Mouse (Mus musculus) yolk sac, embryonic 10.5 days (tissue): ENCODE results near the gene Stat6.

ENCODE experiments used
- DNase-seq: peaks from one replicate; pipeline ENCODE4 v3.0.0-alpha.2; 2017; ENCODE audit warnings: low spot score

Gene Stat6

DNA sequence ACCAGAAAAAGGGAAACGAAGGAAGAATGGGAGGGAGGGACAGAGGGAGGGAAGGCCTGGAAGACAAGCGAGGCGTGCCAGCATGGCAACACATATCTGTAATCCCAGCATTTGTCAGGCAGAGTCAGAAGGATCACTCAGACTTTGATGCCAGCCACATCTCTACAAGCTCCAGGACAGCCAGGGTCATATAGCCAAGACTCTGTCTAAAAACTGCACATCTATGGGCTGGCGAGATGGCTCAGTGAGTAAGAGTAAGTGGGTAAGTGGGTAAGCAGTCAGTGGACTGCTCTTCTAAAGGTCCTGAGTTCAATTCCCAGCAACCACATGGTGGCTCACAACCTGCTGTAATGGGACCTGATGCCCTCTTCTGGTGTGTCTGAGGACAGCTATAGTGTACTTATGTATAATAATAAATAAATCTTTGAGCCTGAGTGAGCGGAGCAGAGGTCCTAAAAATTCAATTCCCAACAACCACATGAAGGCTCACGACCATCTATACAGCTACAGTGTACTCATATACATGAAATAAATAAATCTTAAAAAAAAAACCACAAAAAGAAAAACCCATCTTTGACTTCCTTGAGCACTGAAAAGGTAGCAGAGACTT lies 31.4 kb downstream of the Stat6 start:
- no peak for DNase-seq

GRCm38 (mm10) chr10:127674794-127675522 lies 32.2 kb downstream of the Stat6 start:
- peak; percentile 38 for DNase-seq

GRCm38 (mm10) chr10:127675859-127676398 lies 33.1 kb downstream of the Stat6 start:
- DNase-seq = no peak

DNA sequence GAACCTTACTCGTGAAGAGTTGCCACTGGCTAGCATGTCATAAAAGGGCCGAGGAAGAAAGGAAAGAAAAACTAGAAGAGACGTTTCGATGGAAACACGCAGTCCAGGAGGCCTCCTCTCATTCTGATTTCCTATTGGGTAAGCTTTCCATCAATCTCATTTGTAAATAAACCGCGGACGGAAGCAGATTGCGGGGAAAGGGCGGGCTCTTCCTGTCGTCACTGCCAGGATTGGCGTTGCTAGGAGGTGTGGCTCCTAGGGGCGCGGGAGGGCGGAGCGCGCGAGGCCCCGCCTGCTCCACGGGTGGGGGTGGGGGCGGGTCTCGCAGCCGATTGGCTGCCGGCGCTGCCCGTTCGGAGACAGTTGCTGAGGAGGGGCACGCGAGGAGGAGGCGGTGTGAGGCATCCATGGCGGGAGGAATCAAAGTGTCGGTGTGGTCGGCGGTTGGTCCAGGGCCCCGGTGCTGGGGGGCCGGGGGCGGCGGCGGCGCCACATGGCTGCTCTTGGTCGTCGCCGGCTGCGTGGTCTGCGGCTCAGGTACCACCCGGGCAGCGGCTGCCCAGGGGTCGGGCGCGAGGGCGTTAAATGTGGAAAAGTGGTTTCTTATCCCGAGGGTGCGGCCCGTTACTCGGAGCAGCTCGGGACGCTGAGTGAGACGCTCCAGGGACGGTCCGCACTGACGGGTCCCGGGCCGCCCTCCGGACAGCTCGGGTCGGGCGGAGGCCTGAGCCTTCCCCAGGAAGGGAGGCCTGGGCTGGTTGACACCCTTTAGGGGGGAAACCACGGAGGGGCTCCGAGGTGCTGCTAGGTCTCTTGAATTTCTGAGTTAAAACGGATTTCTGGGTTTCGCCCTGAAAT lies 34.1 kb downstream of the Stat6 start:
- peak; percentile 97 for DNase-seq

DNA sequence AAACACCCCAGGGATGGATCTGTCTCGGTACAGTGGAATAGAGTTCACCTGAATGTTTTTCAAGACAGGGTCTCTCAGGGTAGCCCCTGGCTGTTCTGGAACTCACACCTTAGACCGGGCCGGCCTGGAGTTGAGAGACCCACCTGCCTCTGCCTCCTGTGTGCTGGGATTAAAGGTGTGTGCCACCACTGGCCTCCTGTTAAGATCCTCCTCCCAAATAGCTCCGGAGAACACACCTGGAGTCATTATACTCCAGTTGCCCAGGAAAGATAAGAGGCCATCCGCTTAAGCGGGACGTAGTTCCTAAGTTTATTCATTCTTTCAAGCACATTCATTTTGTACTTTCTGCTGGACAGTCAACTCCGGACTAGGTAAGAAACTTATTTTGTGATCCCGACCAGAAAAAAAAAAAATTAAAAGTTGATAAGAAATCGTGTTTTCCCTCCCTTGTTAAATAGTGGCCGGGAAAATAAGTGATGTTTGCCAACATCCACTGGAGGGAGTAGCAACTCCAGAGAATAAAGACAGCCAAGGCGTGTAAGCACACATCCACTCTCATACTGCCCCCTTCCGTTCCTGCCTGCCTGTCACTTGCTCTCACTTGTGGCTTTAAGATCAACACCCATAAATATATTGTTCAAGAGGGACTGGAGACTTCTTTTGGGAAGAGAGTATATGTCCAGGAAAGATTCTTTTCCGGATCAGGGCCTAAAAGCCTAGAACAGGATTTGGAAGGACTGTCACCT lies 35.0 kb downstream of the Stat6 start:
- peak; percentile 76 for DNase-seq

DNA sequence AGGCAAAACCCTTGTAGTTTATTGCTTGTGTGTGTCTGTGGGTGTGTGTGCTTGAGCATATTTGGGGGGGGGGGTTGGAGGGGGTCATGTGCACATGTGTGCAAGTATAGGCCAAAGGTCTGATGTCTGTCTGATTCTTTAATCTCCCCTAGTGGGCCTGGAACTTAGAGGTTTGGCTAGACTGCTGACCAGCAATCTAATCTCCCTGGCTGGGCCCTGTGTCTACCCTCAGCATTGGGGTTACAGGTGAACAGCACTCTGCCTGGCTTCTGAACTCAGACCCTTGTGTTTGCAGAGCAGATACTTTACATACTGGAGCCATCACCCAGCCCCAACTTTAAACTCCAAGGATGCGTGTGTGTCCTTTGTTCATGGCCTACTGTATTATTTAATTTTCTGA lies 36.4 kb downstream of the Stat6 start:
- no peak for DNase-seq

DNA sequence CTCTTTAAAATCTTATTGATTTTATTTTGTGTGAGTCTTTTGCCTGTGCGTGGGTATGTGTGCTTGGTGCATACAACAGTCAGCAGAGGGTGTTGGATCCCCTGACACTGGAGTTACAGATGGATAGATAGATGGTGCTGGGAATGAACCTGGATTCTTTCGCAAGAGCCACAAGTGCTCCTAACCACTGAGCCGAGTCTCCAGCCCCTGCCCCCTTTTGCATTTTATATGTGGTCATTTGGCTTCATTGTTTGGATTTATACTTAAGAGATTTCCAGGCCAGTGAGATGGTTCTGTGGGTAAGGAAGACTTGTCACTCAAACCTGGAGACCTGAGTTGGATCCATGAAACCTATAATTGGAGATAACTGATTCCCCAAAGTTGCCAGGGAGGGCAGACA lies 37.1 kb downstream of the Stat6 start:
- DNase-seq = no peak

DNA sequence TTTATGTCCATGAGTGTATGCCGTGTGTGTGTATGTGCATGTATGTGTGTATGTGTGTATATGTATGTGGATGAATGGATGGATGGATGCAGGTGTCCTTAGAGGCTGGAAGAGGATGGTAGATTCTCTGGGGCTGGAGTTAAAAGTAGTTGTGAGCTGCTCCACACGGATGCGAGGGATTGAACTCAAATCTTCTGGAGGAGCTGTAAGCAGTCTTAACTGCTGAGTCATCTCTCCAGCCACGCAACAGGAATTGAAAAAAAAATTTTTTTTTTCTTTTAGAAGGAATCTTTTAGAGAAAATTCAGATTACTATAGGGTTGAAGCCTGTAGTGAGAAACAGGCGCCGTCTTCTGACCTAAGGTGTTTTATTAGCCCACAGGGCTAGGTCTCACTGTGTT lies 40.1 kb downstream of the Stat6 start:
- no peak for DNase-seq

DNA sequence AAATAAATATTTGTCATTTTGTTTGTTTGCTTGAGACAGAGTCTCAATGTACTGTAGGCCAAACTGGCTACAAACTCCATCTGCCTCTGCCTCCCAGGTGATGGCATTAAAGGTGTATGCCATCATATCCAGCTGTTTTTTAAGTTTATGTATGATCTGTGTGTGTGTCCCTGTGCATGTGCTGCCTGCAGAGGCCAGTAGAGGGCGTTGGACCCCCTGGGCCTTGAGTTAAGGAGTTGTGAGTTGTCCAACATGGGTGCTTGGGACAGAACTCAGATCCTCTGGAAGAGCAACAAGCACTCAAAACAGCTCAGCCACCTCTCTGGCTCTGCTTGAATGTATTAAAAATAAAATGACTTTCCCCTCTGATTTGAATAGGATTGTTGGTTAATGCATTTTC lies 48.3 kb downstream of the Stat6 start:
- DNase-seq = no peak

- peak; percentile 20 for DNase-seq
These were observed 51.9 kb downstream of the Stat6 start for GRCm38 (mm10) chr10:127694636-127695035.

DNA sequence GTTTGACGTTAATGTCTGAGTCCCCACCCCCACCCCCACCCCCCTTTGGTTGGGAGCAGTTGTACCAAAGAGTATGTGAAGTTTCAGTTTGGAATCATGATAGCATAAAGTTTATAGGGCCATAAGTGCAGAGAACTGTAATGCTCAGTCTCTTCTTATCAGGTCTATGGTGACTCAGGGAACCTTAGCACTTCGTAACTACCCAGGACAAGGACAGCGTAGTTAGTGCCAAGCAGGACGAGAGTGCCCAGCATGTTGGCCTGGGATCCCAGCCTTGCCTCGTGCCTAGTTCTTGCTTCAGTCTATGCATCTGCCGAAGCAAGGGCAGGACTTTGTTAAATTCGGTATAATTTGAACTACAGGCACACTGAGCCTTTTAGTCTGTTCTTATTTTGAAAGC lies 53.0 kb downstream of the Stat6 start:
- no peak for DNase-seq

DNA sequence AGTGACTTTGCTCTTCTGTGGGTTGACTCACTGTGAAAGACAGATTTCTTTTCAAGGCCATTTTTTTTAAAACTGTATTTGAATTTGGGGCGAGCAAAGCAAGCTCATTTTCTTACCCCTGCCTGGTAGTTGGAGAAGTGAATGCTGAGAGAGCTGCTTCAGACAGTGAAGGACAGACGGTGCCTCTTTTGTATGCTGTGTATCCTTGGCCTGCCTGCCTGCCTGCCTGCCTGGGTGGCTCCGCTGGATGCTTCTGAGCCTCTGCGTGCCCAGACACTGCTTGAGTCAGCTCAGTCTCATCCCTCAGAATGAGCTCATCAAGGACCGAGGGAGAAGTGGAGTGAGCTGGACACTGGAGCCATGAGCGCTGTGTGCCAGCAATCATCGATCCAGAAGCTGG lies 56.2 kb downstream of the Stat6 start:
- DNase-seq = no peak

- DNase-seq = peak; percentile 32
These were observed 60.5 kb downstream of the Stat6 start for GRCm38 (mm10) chr10:127703299-127703698.

- no peak for DNase-seq
These were observed 61.5 kb downstream of the Stat6 start for GRCm38 (mm10) chr10:127704293-127704692.

- DNase-seq = no peak
These were observed 62.0 kb downstream of the Stat6 start, which contains the start of gene Myo1a for GRCm38 (mm10) chr10:127704766-127705220. Gene Myo1a, plus strand, starts transcription at chr10:127705170.

DNA sequence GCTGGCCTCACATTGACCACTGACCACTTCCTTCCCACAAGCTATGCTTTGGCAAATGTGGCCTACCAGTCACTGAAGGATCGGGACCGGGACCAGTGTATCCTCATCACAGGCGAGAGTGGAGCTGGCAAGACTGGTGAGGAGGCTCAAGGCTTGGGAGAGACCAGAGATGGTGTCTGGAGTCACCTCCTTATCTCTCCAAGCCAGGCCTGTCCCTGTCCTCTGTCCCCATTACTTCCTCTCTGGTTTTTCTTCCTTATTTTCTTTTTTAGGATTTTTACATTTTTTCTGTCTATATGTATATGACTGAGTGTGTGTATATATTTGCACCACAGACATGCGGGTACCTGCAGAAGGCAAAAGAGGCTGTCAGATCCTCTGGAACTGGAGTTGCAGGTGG lies 63.0 kb downstream of the Stat6 start:
- DNase-seq = no peak

GRCm38 (mm10) chr10:127707721-127708120 lies 64.9 kb downstream of the Stat6 start:
- DNase-seq = no peak

DNA sequence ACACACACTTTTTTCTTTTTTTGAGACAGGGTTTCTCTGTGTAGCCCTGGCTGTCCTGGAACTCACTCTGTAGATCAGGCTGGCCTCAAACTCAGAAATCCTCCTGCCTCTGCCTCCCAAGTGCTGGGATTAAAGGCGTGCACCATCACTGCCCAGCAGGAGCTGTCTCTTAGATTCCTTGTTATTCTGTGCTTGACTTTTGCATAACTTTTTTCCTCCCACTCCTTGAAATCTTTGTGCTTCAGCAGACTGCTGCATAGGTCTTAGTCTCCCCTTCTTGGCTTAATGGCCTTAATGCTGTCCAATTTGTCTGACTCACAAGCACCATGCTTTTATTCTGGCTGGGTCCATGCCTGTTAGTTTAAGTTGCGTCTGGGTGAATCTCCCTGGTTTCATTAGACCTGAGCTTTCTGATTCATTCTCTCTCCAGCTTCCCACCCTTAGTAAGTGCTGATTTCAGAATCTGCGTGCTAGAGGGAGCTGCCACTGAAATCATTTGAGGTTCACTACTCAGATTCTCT lies 66.1 kb downstream of the Stat6 start:
- DNase-seq = no peak

DNA sequence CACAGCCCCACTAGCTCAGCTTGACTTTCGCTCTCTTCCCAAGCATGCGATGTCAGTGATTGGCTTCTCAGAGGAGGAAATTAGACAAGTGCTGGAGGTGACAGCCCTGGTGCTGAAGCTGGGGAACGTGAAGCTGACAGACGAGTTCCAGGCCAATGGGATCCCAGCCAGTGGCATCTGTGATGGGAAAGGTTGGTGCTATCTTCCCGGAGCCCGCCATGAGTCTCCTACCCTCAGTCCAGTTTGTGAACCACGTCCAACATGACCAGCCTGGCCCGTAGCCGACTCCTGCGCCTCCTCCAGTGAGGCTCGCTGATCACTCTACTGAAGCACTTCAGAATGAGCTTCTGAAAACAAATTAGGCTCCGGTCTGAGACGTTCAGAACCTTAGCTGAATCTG lies 67.5 kb downstream of the Stat6 start:
- DNase-seq = no peak
